Mouse (Mus musculus) mouse trophoblast stem cell (cell line): ENCODE data around the gene Dcaf5.

Source experiments
- in situ Hi-C, 2 experiments: fragments of 300-500 bp; cut with MseI, MboI; formaldehyde crosslinking; loops; 2 replicates in 1 of 2; 3 replicates in 1 of 2; pipeline ENCODE4 v1.15.1; 2025

Gene Dcaf5

DNA sequence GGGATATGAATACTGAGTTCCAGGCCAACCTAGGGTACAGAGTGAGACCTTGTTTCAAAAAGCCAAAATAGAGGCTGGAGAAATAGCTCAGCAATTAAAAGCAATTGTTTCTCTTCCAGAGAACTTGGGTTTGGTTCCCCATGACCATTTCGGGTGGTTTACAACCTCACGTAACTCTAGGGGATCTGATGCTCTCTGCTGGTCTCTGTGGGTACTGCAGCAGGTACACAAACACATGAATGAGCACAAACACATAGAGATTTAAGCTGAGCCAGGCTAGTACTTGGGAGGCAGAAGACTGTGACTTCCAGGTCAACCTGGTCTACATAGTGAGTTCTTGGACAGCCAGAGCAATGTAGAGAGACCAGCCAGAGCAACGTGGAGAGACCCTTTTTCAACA lies 28.6 kb downstream of the Dcaf5 start:
- in situ Hi-C loops: no loop called here

DNA sequence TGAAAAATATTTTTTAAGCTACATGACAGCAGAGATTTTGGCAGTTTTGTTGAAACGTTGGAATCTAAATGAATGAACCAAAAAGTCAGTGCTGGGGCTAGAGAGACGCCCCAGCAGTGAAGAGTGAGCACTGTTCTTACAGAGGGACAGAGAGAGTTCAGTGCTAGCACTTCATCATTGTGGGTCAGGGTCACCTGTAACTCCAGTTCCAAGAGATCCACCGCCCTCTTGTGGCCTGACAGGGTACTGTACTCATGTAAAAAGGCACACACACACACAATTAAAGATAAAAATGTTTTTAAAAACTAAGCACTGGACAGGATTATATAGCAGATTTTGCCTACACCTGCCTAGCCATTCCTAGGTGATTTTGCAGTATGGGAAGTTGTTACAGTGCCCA lies 29.8 kb downstream of the Dcaf5 start:
- in situ Hi-C loops: no loop called here

DNA sequence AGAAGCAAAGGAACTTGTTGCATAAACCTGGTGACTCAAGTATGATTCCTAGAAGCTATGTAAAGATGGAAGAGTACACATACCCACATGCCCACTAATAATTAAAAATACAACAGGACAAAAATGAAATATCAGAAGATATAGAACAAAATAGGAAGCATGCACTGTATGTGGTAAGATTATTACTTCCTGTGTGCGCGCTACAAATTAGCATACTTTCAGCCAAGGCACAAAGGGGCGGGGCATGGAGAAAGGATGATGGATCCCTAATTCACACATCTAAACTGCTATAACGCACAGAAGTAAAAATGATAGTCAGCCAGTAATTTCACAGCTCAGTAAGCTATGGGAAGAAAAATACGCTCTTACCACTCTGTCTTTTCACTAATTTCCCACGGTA lies 32.3 kb downstream of the Dcaf5 start:
- in situ Hi-C loops: no loop called here

DNA sequence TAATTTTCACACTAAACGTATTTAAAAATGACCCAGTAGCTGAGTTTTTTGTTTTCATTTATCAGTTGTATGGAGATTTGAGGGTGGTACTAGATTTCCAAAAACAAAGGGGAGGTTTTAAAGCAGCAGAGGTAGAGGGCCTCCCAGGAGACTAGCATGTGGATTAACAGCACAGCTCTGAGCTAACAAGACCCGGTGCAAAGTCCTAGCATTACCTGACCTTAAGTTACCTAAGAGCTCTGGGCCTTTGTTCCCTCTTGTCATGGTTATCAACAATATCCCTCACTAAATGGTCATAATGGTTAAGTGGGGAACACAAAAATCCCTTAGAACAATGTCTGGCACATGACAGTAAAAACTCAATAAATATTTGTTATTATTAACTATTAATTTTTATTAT lies 37.3 kb downstream of the Dcaf5 start:
- in situ Hi-C loops: no loop called here

GRCm38 (mm10) chr12:80396397-80396796 lies 40.0 kb downstream of the Dcaf5 start:
- in situ Hi-C loops: no loop called here

GRCm38 (mm10) chr12:80395270-80395669 lies 41.1 kb downstream of the Dcaf5 start:
- in situ Hi-C loops: no loop called here

- in situ Hi-C loops: no loop called here
Observed at GRCm38 (mm10) chr12:80394045-80394444, 42.4 kb downstream of the Dcaf5 start.

DNA sequence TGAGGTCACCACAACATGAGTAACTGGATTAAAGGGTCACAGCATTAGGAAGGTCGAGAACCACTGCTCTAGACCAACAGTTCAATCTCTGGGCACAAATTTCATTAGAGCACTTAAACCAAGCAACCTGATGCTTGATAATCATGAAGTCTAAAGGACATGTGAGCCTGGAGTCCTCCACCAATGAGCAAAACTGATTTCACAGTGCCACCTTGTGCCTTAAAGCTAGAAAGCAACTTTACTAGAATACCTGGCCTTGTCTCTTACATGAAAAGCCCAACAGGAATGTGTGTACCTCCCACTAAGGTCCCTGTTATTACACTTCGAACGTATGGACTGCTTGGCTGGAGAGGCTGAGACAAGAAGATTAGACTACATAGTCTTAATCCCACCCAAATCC lies 47.0 kb downstream of the Dcaf5 start:
- in situ Hi-C loops: loop anchor here (10.0 kb wide), 2 partner anchors 225 to 235 kb away; no protein-coding TSS in a partner anchor

- in situ Hi-C loops: loop anchor here (10.0 kb wide), 2 partner anchors 223 to 233 kb away; no protein-coding TSS in a partner anchor
Observed at GRCm38 (mm10) chr12:80387326-80387725, 49.1 kb downstream of the Dcaf5 start.

DNA sequence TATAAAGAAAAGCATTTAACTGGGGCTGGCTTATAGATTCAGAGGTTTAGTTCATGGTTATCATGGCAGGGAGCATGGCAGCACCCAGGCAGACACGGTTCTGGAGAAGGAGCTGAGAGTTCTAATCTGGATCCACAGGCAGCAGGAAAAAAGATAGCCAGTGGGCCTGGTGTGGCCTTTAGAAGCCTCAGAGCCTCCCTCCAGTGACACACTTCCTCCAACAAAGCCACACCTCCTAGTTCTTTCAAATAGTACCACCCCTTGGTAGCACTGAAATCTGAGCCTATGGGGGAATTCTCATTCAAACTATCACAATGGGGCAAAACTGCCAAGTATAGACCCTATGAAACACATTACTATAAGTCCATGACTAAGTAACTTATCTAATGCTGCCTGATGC lies 51.0 kb downstream of the Dcaf5 start:
- in situ Hi-C loops: loop anchor here (10.0 kb wide), 2 partner anchors 221 to 231 kb away; no protein-coding TSS in a partner anchor

GRCm38 (mm10) chr12:80383478-80383877 lies 52.9 kb downstream of the Dcaf5 start:
- in situ Hi-C loops: loop anchor here (10.0 kb wide), 2 partner anchors 219 to 229 kb away; no protein-coding TSS in a partner anchor

- in situ Hi-C loops: loop anchor here (10.0 kb wide), 2 partner anchors 218 to 228 kb away; no protein-coding TSS in a partner anchor
Observed at GRCm38 (mm10) chr12:80382794-80383193, 53.6 kb downstream of the Dcaf5 start.

- in situ Hi-C loops: loop anchor here (10.0 kb wide), 2 partner anchors 215 to 225 kb away; no protein-coding TSS in a partner anchor
Observed at GRCm38 (mm10) chr12:80379831-80380457, 56.5 kb downstream of the Dcaf5 start.

- in situ Hi-C loops: no loop called here
Observed at GRCm38 (mm10) chr12:80379393-80379792, 57.0 kb downstream of the Dcaf5 start.

- in situ Hi-C loops: no loop called here
Observed at GRCm38 (mm10) chr12:80377604-80378003, 58.8 kb downstream of the Dcaf5 start.

DNA sequence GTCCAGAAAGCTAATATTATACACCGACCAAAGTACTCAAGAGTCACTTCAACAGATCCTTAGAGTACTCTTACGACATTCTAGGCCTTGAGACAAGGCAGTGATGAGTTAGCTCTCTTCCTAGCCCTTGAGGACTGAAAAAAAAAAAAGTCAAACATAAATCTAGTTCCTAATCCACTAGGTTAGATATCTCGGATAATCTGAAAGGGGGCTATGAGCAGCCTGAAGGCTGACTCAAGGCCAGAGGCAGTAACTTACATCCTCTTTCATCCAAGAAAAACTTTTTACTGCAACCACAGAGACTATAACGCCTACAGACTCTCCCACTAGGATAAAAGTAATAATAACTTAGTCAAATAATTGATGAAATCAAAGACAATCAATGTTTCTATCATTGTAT lies 60.7 kb downstream of the Dcaf5 start:
- in situ Hi-C loops: no loop called here

DNA sequence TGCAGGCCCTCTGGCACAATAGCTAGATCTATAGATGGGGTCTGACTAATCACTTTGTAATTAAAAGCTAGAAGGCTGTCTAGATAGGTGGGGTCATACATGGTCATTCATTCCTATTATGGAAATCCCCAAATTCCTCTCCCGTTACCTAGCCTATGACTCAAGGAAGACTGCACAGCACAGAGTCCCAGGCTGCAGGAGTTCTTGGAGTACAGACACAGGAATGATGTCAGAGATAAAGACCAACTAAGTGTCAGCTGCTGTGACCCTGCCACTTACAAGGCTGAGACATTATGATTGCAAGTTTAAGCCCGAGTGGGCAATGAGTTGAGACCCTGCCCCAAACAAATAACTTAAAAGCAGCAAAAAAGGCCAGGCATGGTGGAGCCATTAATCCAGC lies 61.7 kb downstream of the Dcaf5 start:
- in situ Hi-C loops: no loop called here

DNA sequence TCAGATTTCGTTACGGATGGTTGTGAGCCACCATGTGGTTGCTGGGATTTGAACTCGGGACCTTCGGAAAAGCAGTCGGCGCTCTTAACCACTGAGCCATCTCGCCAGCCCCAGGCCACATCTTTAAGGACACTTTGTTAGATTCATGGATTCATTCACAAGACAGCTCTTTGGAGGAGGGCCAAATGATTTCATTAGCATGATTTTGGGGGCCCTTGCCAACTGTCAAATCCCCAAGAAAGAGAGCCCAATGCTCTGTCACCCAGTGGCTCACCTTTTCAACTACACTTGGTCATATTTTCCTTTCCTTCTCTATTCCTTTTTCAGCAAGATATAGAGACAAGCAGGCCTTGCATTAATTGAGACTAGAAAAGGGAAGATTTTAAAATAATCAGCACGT lies 63.5 kb downstream of the Dcaf5 start:
- in situ Hi-C loops: no loop called here

- in situ Hi-C loops: no loop called here
Observed at GRCm38 (mm10) chr12:80367227-80367626, 69.2 kb downstream of the Dcaf5 start.

DNA sequence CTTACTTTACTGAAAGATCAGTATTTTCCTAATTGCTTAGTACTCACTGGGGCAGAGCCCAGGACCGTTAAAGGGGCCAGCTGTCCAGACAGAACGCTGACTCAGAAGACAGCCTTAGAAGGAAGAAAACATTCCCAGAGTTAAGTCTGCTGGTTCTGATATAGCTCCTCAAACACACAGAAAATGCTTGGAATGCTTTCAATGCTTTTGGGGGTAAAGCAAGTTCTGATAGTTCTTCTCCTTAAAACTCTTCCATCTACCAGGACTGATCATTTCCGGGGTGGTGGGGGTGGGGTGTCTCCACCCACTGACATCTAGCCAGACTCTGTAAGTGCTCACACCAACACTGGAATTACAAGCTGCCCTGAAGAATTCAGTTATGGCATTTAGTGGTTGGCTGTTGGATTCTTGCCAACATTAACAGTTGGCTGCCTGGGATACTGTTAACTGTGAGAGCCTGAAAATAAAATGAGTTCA lies 70.4 kb downstream of the Dcaf5 start:
- in situ Hi-C loops: no loop called here

- in situ Hi-C loops: no loop called here
Observed at GRCm38 (mm10) chr12:80365345-80365744, 71.1 kb downstream of the Dcaf5 start.

DNA sequence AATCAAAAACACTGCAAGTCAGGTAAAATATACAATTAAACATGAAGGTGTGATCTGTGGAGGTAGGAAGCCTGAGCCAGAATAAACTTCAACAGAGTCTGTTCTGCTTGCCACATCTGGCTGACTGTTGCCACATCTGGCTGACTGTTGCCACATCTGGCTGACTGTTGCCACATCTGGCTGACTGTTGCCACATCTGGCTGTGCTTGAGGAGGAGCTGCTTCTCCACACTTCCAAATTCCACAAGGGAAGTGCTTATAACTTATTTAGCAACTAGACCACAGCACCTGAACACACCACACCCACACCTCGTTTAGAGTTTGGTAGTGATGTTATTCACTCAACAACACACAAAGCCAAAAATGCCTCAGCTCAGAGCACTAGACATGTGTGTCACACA lies 74.7 kb downstream of the Dcaf5 start:
- in situ Hi-C loops: no loop called here

GRCm38 (mm10) chr12:80360321-80360720 lies 76.1 kb downstream of the Dcaf5 start:
- in situ Hi-C loops: no loop called here
